Mouse (Mus musculus) frontal cortex, adult 2 months (tissue): Measurements from ENCODE around the gene Gm10382. TPM values are rescaled to one million over a fixed set of nuclear protein-coding genes. Genes with fewer than 3 reads are reported as not detected.
"Not testable (repeated sequence)": the region's sequence is repeated elsewhere in the genome, so short reads cannot be mapped to it uniquely, and the experiment has no call there.

Source experiments
- DNase-seq, 2 experiments: peaks; one replicate each; pipeline ENCODE4 v3.0.0; 2022; ENCODE audit warnings: low spot score in 1 of 2; ENCODE audit errors: extremely low spot score in 1 of 2
- polyA plus RNA-seq: library from polyadenylated mRNA; depleted of rRNA; stranded (reverse); fragments of >200 nt; gene quantifications from 2 replicates; pipeline ENCODE4 v1.2.3, GENCODE M21; 2012; rRNA removed

The Gm10382 gene
- polyA plus RNA-seq, 1 experiment: 0.22 TPM

- DNase-seq: peak in 1 of 2 experiments; percentile 86
These were observed 22.9 kb downstream of the Gm10382 start for GRCm38 (mm10) chr5:125411972-125412530.

GRCm38 (mm10) chr5:125412536-125412935 is 23.4 kb downstream of the Gm10382 start:
- DNase-seq: not testable (repeated sequence)

- no peak for DNase-seq
These were observed 24.6 kb downstream of the Gm10382 start for GRCm38 (mm10) chr5:125413763-125414162.

GRCm38 (mm10) chr5:125416183-125416582 is 27.1 kb downstream of the Gm10382 start:
- no peak for DNase-seq

- DNase-seq: no peak
These were observed 29.5 kb downstream of the Gm10382 start for GRCm38 (mm10) chr5:125418636-125419035.

- DNase-seq: no peak
These were observed 30.0 kb downstream of the Gm10382 start for GRCm38 (mm10) chr5:125419124-125419523.

GRCm38 (mm10) chr5:125425698-125426276 is 36.7 kb downstream of the Gm10382 start:
- no peak for DNase-seq

- DNase-seq: no peak
These were observed 37.2 kb downstream of the Gm10382 start for GRCm38 (mm10) chr5:125426343-125426742.

- not testable (repeated sequence) for DNase-seq
These were observed 43.2 kb downstream of the Gm10382 start for GRCm38 (mm10) chr5:125432324-125432723.

- peak; percentile 87 to 95 for DNase-seq
These were observed 44.7 kb downstream of the Gm10382 start, which contains the start of gene Dhx37 for GRCm38 (mm10) chr5:125433793-125434337. Gene Dhx37, minus strand, starts transcription at chr5:125434121.

- not testable (repeated sequence) for DNase-seq
These were observed 45.2 kb downstream of the Gm10382 start for GRCm38 (mm10) chr5:125434347-125434746.

Other genes with a start within 250 kb of the Gm10382 start
- 115 and 145 TPM in 2 replicates for gene Ncor2, start 210.1 kb upstream of the Gm10382 start, polyA plus RNA-seq
- gene Scarb1, start 48.2 kb upstream of the Gm10382 start, polyA plus RNA-seq: 34.1 and 37.7 TPM in 2 replicates
- 699 and 744 TPM in 2 replicates for gene Ubc, start 880 bp downstream of the Gm10382 start, polyA plus RNA-seq
- gene Dhx37, start 44.8 kb downstream of the Gm10382 start, polyA plus RNA-seq: 12.4 and 17.2 TPM in 2 replicates
- 31.6 and 34.1 TPM in 2 replicates for gene Bri3bp, start 52.2 kb downstream of the Gm10382 start, polyA plus RNA-seq
- gene Aacs, start 86.5 kb downstream of the Gm10382 start, polyA plus RNA-seq: 40.3 and 43.4 TPM in 2 replicates
- 22.7 and 26.8 TPM in 2 replicates for gene Tmem132b, start 142.5 kb downstream of the Gm10382 start, polyA plus RNA-seq